Mouse (Mus musculus) midbrain, embryonic 11.5 days (tissue): ENCODE measurements around the gene Piezo1. TPM values are rescaled to one million over a fixed set of nuclear protein-coding genes. Genes with fewer than 3 reads are reported as not detected.

ENCODE experiments used
- ATAC-seq: fragments of 200-750 bp; cut with Nextera tagmentation; 2 replicates; pipeline ENCODE4 v1.8.0; 2017; ENCODE audit warnings: moderate TSS enrichment, moderate library complexity; ENCODE audit not compliant: low FRiP score
- DNase-seq: peaks from one replicate; pipeline ENCODE4 v3.0.0; 2015; ENCODE audit warnings: low spot score; ENCODE audit errors: missing footprints
- H3K27ac ChIP-seq: fragments of 300-500 bp; sonication (generic); 2 replicates; pipeline ENCODE4 v1.5.1; 2014; ENCODE audit warnings: low read depth, low read length
- H3K27me3 ChIP-seq: fragments of 300-500 bp; sonication (generic); 2 replicates; pipeline ENCODE4 v1.6.1; 2014; ENCODE audit warnings: mild to moderate bottlenecking, low read length, moderate library complexity, mixed read lengths; ENCODE audit not compliant: control insufficient read depth, insufficient read depth
- H3K36me3 ChIP-seq: fragments of 300-500 bp; sonication (generic); 2 replicates; pipeline ENCODE4 v1.6.1; 2014; ENCODE audit warnings: mild to moderate bottlenecking, low read length, moderate library complexity, mixed read lengths; ENCODE audit not compliant: control insufficient read depth, insufficient read depth
- H3K4me1 ChIP-seq: fragments of 300-500 bp; sonication (generic); 2 replicates; pipeline ENCODE4 v1.6.1; 2014; ENCODE audit warnings: low read length; ENCODE audit not compliant: control insufficient read depth, insufficient read depth
- H3K4me2 ChIP-seq: fragments of 300-500 bp; sonication (generic); 2 replicates; pipeline ENCODE4 v1.6.1; 2014; ENCODE audit warnings: mild to moderate bottlenecking, moderate library complexity
- H3K4me3 ChIP-seq: fragments of 300-500 bp; sonication (generic); 2 replicates; pipeline ENCODE4 v1.5.1; 2014; ENCODE audit warnings: low read depth, low read length
- H3K9ac ChIP-seq: fragments of 300-500 bp; sonication (generic); 2 replicates; pipeline ENCODE4 v1.6.1; 2014; ENCODE audit warnings: low read length
- H3K9me3 ChIP-seq: fragments of 300-500 bp; sonication (generic); 2 replicates; pipeline ENCODE4 v1.6.1; 2016; ENCODE audit warnings: low read length; ENCODE audit not compliant: control insufficient read depth
- WGBS: fragments of 180-500 bp; shearing (Covaris S2); extraction: QIAGEN DNeasy Blood & Tissue Kit; methylation state at CpG from one replicate; pipeline ENCODE4 v1.1.7; 2014; 5-methylcytosine and 5-hydroxymethylcytosine counted together
- polyA plus RNA-seq: library from polyadenylated mRNA; unstranded; fragments of >200 nt; fragmentation: Nextera tagmentation; extraction: Ambion mirVana; gene quantifications from 2 replicates; pipeline ENCODE4 v1.2.1, GENCODE M21; 2014

Gene Piezo1
- polyA plus RNA-seq, 1 experiment from 2014 or later, result 4.3 TPM

GRCm38 (mm10) chr8:122444058-122444748 lies 106.9 kb downstream of the Piezo1 start:
- ATAC-seq, result no peak
- Histone ChIP-seq H3K9ac (peak overlapping the region; percentile 89), H3K9me3 (no peaks in the 10 kb centered on the region), H3K4me3 (peak overlapping the region; percentile 56), H3K4me1 (peaks cover 8% of the 10 kb centered on the region), H3K4me2 (peak overlapping the region; percentile 57), H3K27me3 (no peaks in the 10 kb centered on the region), H3K36me3 (peaks cover 5% of the 10 kb centered on the region), H3K27ac (peak overlapping the region; percentile 94)
- DNase-seq, result peak; percentile 93
- 37% methylated on average over 19 of the region's 19 CpGs for WGBS

DNA sequence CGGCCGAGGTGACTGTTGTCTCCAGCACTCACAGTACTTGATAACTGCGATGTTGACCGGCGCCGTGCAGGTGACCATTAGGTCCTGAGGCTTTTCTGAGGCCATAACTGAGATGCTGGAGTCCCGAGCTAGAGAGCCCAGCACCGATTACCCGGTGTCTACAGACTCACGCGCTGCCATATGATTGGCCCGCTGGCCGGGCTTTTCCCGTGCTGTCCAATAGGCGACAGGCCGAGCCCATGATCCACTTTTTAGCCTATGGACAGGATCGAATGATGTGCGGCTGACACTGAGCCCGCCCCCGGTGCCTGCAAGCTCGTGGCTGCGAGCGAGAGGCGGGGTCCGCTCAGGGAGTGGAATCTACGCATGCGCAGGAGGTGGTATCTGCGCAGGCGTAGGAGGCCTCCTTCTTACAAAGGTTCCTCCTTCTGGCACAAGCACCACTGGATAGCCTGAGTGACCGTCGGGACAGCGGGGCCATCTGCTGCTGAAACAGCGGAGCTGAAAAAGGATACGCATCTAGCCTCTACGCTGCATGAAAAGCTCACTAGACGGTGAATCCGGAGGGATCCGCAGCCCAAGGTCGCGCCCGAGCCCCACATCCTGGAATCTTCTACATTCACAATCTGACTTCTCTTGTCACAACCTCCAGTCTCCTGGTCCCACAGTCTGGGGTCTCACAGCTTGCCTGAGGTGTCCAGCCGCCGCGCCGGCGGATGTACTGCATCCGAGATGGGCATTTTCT lies 107.7 kb downstream of the Piezo1 start, which contains the start of gene Mvd:
Gene Mvd (minus strand): TSS at position 161 of the 745 bp plus-strand sequence.
- no peaks in the 10 kb centered on the region for H3K27me3 ChIP-seq
- peak within 1 kb of the TSS; percentile 94 for H3K27ac ChIP-seq
- H3K4me2 ChIP-seq, result peak within 1 kb of the TSS; percentile 57
- peak within 1 kb of the TSS; percentile 89 for H3K9ac ChIP-seq
- H3K4me1 ChIP-seq, result peaks cover 8% of the 10 kb centered on the region
- H3K9me3 ChIP-seq, result no peaks in the 10 kb centered on the region
- peak within 1 kb of the TSS; percentile 56 for H3K4me3 ChIP-seq
- DNase-seq, result peak; percentile 99
- H3K36me3 ChIP-seq, result peaks cover 6% of the 10 kb centered on the region
- WGBS, result under 1% methylated on average over 47 of the region's 47 CpGs
- ATAC-seq, result peak; percentile 99

DNA sequence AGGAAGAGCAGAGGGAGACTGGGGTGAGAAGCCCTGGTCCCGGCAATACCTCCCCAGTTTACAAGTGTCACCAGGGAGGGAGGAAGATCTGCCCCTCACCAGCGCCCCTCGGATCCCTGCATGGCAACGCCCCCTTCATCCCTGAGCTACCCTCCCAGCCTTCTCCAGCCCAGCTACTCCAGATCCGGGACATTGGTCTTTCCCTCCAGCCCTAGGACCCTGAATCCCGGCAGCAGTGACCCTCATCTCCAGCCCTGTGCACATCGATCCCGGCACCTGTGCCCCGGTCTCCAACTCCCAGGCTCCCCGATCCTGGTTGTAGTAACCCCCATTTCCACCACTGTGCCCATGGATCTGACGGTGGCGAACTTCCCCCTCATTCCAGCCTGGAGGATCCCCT lies 108.3 kb downstream of the Piezo1 start:
- H3K27me3 ChIP-seq, result no peaks in the 10 kb centered on the region
- H3K9me3 ChIP-seq, result no peaks in the 10 kb centered on the region
- H3K27ac ChIP-seq, result peak overlapping the region; percentile 45; the same call in 1 of the 2 replicates
- peak overlapping the region; percentile 57 for H3K4me2 ChIP-seq
- ATAC-seq (peak; percentile 40), DNase-seq (no peak)
- H3K4me1 ChIP-seq, result peaks cover 8% of the 10 kb centered on the region
- peak overlapping the region; percentile 56 for H3K9ac ChIP-seq
- 2% methylated on average over 12 of the region's 12 CpGs for WGBS
- peak overlapping the region; percentile 56 for H3K4me3 ChIP-seq
- peaks cover 6% of the 10 kb centered on the region for H3K36me3 ChIP-seq

DNA sequence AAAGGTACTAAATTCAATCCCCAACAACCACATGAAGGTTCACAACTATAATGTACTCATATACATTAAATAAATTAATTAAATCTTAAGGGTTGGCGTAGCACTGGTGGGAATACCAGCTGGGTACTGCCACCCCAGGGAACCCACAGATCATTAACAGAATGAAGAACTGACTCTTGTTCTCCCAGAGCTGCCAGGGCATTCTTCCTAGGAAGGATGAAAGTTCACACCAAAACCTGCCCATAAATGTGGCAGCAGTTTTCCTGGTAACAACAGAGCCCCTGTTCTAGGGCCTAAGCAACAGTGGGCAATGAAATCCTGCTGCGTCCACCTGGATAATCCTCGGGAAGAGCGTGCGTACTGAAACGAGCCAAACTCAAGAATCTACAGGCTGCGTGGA lies 108.8 kb downstream of the Piezo1 start:
- Histone ChIP-seq H3K4me1 (peaks cover 8% of the 10 kb centered on the region), H3K27me3 (no peaks in the 10 kb centered on the region), H3K36me3 (peaks cover 6% of the 10 kb centered on the region), H3K9ac (peak overlapping the region; percentile 56), H3K9me3 (no peaks in the 10 kb centered on the region), H3K4me3 (peak overlapping the region; percentile 56), H3K27ac (no peak overlapping the region), H3K4me2 (peak overlapping the region; percentile 57)
- DNase-seq (no peak), ATAC-seq (no peak)
- 22% methylated on average over 7 of the region's 7 CpGs for WGBS

- no peak overlapping the region for H3K9ac ChIP-seq
- peaks cover 11% of the 10 kb centered on the region for H3K36me3 ChIP-seq
- no peak overlapping the region for H3K4me3 ChIP-seq
- H3K27me3 ChIP-seq, result no peaks in the 10 kb centered on the region
- H3K4me2 ChIP-seq, result no peak overlapping the region
- WGBS, result 90% methylated on average over 1 of the region's 1 CpGs
- no peak overlapping the region for H3K27ac ChIP-seq
- H3K4me1 ChIP-seq, result peaks cover 8% of the 10 kb centered on the region
- ATAC-seq (no peak), DNase-seq (no peak)
- H3K9me3 ChIP-seq, result no peaks in the 10 kb centered on the region
Measured at GRCm38 (mm10) chr8:122441326-122441725, 109.8 kb downstream of the Piezo1 start.

GRCm38 (mm10) chr8:122439336-122439735 lies 111.8 kb downstream of the Piezo1 start:
- H3K27me3 ChIP-seq, result no peaks in the 10 kb centered on the region
- H3K4me1 ChIP-seq, result peaks cover 7% of the 10 kb centered on the region
- ATAC-seq (no peak), DNase-seq (no peak)
- no peaks in the 10 kb centered on the region for H3K9me3 ChIP-seq
- H3K36me3 ChIP-seq, result peaks cover 11% of the 10 kb centered on the region
- no peak overlapping the region for H3K27ac ChIP-seq
- 94% methylated on average over 16 of the region's 16 CpGs for WGBS
- no peak overlapping the region for H3K4me2 ChIP-seq
- no peak overlapping the region for H3K9ac ChIP-seq
- H3K4me3 ChIP-seq, result no peak overlapping the region

GRCm38 (mm10) chr8:122437708-122438331 lies 113.3 kb downstream of the Piezo1 start:
- Histone ChIP-seq H3K4me1 (peaks cover 6% of the 10 kb centered on the region), H3K27ac (no peak overlapping the region), H3K4me3 (no peak overlapping the region), H3K4me2 (no peak overlapping the region), H3K9me3 (no peaks in the 10 kb centered on the region), H3K36me3 (peaks cover 17% of the 10 kb centered on the region), H3K9ac (no peak overlapping the region), H3K27me3 (no peaks in the 10 kb centered on the region)
- 94% methylated on average over 13 of the region's 13 CpGs for WGBS
- DNase-seq (no peak), ATAC-seq (no peak)

GRCm38 (mm10) chr8:122436586-122437125 lies 114.5 kb downstream of the Piezo1 start:
- WGBS, result 94% methylated on average over 20 of the region's 20 CpGs
- H3K36me3 ChIP-seq, result peaks cover 17% of the 10 kb centered on the region
- no peaks in the 10 kb centered on the region for H3K27me3 ChIP-seq
- H3K4me1 ChIP-seq, result peaks cover 14% of the 10 kb centered on the region
- no peak overlapping the region for H3K9ac ChIP-seq
- H3K4me3 ChIP-seq, result no peak overlapping the region
- no peak overlapping the region for H3K27ac ChIP-seq
- H3K4me2 ChIP-seq, result no peak overlapping the region
- no peak for DNase-seq
- no peak for ATAC-seq
- no peaks in the 10 kb centered on the region for H3K9me3 ChIP-seq
